Mouse (Mus musculus) ES-E14 (cell line): ENCODE data around the gene Dtd2. TPM values are rescaled to one million over a fixed set of nuclear protein-coding genes. Genes with fewer than 3 reads are reported as not detected.

Source experiments
- DNase-seq: peaks from one replicate; pipeline ENCODE4 v3.0.0-alpha.2; 2013; ENCODE audit warnings: low read depth, low spot score
- H3K27ac ChIP-seq: 2 replicates; pipeline ENCODE4 v1.5.1; 2012; ENCODE audit warnings: low read depth, mild to moderate bottlenecking, low read length, moderate library complexity, mixed read lengths; ENCODE audit not compliant: poor library complexity, insufficient read depth, severe bottlenecking
- H3K36me3 ChIP-seq: 2 replicates; pipeline ENCODE4 v1.6.1; 2012; ENCODE audit warnings: mild to moderate bottlenecking, low read length, moderate library complexity, mixed read lengths; ENCODE audit not compliant: control insufficient read depth, poor library complexity, insufficient read depth, severe bottlenecking
- H3K4me1 ChIP-seq, 2 experiments: fragments of 150-350 bp in 1 of 2; sonication (generic) in 1 of 2; 2 replicates each; pipeline ENCODE4 v1.6.1; 2012; ENCODE audit warnings: low read length in 2 of 2, mild to moderate bottlenecking in 1 of 2, mixed read lengths in 1 of 2; ENCODE audit not compliant: control insufficient read depth in 2 of 2, insufficient read depth in 2 of 2, poor library complexity in 1 of 2
- H3K4me3 ChIP-seq, 2 experiments: fragments of 150-350 bp in 1 of 2; sonication (generic) in 1 of 2; 2 replicates each; pipeline ENCODE4 v1.5.1; 2012; ENCODE audit warnings: low read length in 2 of 2, low read depth in 1 of 2, mild to moderate bottlenecking in 1 of 2, mixed read lengths in 1 of 2; ENCODE audit not compliant: insufficient read depth in 1 of 2, poor library complexity in 1 of 2, severe bottlenecking in 1 of 2
- H3K9ac ChIP-seq: 2 replicates; pipeline ENCODE4 v1.6.1; 2012; ENCODE audit warnings: low read depth, mild to moderate bottlenecking, low read length, mixed read lengths; ENCODE audit not compliant: poor library complexity, insufficient read depth, severe bottlenecking
- H3K9me3 ChIP-seq: fragments of 150-350 bp; sonication (generic); 2 replicates; pipeline ENCODE4 v1.6.1; 2012; ENCODE audit warnings: low read depth, mild to moderate bottlenecking, low read length; ENCODE audit not compliant: control insufficient read depth, insufficient read depth
- CHD2 ChIP-seq: IDR thresholded peaks from 2 replicates; pipeline ENCODE4 v1.6.1; 2014; ENCODE audit warnings: mild to moderate bottlenecking, low read depth, low read length, inconsistent platforms
- HCFC1 ChIP-seq: IDR thresholded peaks from 2 replicates; pipeline ENCODE4 v1.6.1; 2012; ENCODE audit warnings: low read length, inconsistent platforms, borderline replicate concordance; ENCODE audit not compliant: insufficient read depth
- MAFK ChIP-seq: IDR thresholded peaks from 2 replicates; pipeline ENCODE4 v1.6.1; 2014; ENCODE audit warnings: mild to moderate bottlenecking, low read depth, low read length, inconsistent platforms; ENCODE audit not compliant: insufficient read depth
- ZC3H11A ChIP-seq: IDR thresholded peaks from 2 replicates; pipeline ENCODE4 v1.6.1; 2012; ENCODE audit warnings: low read depth, mild to moderate bottlenecking, inconsistent platforms, low read length, borderline replicate concordance
- ZNF384 ChIP-seq: IDR thresholded peaks from 2 replicates; pipeline ENCODE4 v1.6.1; 2012; ENCODE audit warnings: low read depth, low read length, inconsistent platforms
- in situ Hi-C, 2 experiments: fragments of 600-800 bp; cut with MboI; formaldehyde crosslinking; loops; one replicate each; pipeline ENCODE4 v1.15.1; 2025; ENCODE audit warnings: low sequenced_read_pairs in 2 of 2, inconsistent platforms in 1 of 2; ENCODE audit not compliant: unreplicated experiment in 2 of 2
- total RNA-seq: library from RNA; depleted of rRNA; stranded (reverse); fragments of 300-350 nt; gene quantifications from 2 replicates; pipeline ENCODE4 v1.2.3, GENCODE M21; 2012

The Dtd2 gene
- total RNA-seq, 1 experiment = 11.9 TPM

DNA sequence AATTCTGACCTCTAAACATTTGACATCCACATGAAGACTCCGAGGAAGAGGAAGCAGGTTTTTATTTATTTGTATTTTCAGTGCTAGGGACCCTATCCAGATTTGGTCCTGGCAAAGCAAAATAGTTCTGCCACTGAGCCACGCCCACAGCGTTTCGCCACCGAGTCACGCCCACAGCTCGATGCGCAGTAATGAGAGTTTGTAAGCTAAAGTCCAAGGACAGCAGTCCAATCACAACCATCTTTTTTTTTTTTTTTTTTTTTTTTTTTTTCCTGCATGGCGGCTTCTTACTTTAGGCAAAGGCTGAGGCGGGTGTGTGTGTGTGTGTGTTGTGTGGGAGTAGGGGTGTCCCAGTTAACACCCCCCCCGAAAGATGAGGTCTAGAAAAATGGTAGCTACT is 7.7 kb upstream of the Dtd2 start:
- H3K27ac ChIP-seq = no peak overlapping the region
- no peak for DNase-seq
- H3K9ac ChIP-seq = no peak overlapping the region
- no peak overlapping the region for H3K4me3 ChIP-seq
- in situ Hi-C loops = no loop called here
- H3K36me3 ChIP-seq = no peaks in the 10 kb centered on the region
- peak; percentile 67; the same call in 1 of the 2 replicates for TF ChIP-seq ZNF384
- TF ChIP-seq HCFC1 = no peak
- H3K4me1 ChIP-seq = no peaks in the 10 kb centered on the region
- H3K9me3 ChIP-seq = no peaks in the 10 kb centered on the region

GRCm38 (mm10) chr12:52013274-52013673 is 7.0 kb upstream of the Dtd2 start:
- no peaks in the 10 kb centered on the region for H3K9me3 ChIP-seq
- H3K27ac ChIP-seq = no peak overlapping the region
- DNase-seq = no peak
- H3K36me3 ChIP-seq = no peaks in the 10 kb centered on the region
- H3K9ac ChIP-seq = no peak overlapping the region
- TF ChIP-seq ZNF384 (no peak), CHD2 (no peak), HCFC1 (no peak), MAFK (no peak), ZC3H11A (no peak)
- in situ Hi-C loops = no loop called here
- no peaks in the 10 kb centered on the region for H3K4me1 ChIP-seq
- H3K4me3 ChIP-seq = no peak overlapping the region

GRCm38 (mm10) chr12:52012159-52012558 is 5.9 kb upstream of the Dtd2 start:
- H3K27ac ChIP-seq = no peak overlapping the region
- H3K9me3 ChIP-seq = no peaks in the 10 kb centered on the region
- H3K9ac ChIP-seq = no peak overlapping the region
- H3K4me1 ChIP-seq = no peaks in the 10 kb centered on the region
- in situ Hi-C loops = no loop called here
- no peaks in the 10 kb centered on the region for H3K36me3 ChIP-seq
- no peak for TF ChIP-seq HCFC1
- no peak for DNase-seq
- H3K4me3 ChIP-seq = no peak overlapping the region

- DNase-seq = peak; percentile 39
- in situ Hi-C loops = no loop called here
These were observed 4.3 kb upstream of the Dtd2 start for GRCm38 (mm10) chr12:52010630-52010961.

GRCm38 (mm10) chr12:52009928-52010629 is 3.8 kb upstream of the Dtd2 start:
- in situ Hi-C loops = no loop called here
- H3K27ac ChIP-seq = no peak overlapping the region

More at GRCm38 (mm10) chr12:52010630-52010961, 4.3 kb upstream of the Dtd2 start:
- H3K4me1 ChIP-seq = no peaks in the 10 kb centered on the region
- no peaks in the 10 kb centered on the region for H3K9me3 ChIP-seq
- no peaks in the 10 kb centered on the region for H3K36me3 ChIP-seq
- no peak overlapping the region for H3K27ac ChIP-seq
- no peak overlapping the region for H3K4me3 ChIP-seq
- no peak for TF ChIP-seq MAFK
- no peak for TF ChIP-seq HCFC1
- peak; percentile 79 for TF ChIP-seq ZNF384
- H3K9ac ChIP-seq = no peak overlapping the region

More at GRCm38 (mm10) chr12:52009928-52010629, 3.8 kb upstream of the Dtd2 start:
- Histone ChIP-seq H3K9ac (no peak overlapping the region), H3K4me3 (no peak overlapping the region), H3K4me1 (0 out of 4 replicates have a peak, but pooled peaks cover 0 to 3% of the 10 kb centered on the region in 2 experiments), H3K9me3 (no peaks in the 10 kb centered on the region), H3K36me3 (no peaks in the 10 kb centered on the region)
- no peak for DNase-seq
- TF ChIP-seq MAFK (no peak), ZNF384 (no peak), HCFC1 (no peak), ZC3H11A (no peak), CHD2 (no peak)
